Comparison of ENCODE assay signal across 7 mouse cellular contexts in the genomic region with DNA sequence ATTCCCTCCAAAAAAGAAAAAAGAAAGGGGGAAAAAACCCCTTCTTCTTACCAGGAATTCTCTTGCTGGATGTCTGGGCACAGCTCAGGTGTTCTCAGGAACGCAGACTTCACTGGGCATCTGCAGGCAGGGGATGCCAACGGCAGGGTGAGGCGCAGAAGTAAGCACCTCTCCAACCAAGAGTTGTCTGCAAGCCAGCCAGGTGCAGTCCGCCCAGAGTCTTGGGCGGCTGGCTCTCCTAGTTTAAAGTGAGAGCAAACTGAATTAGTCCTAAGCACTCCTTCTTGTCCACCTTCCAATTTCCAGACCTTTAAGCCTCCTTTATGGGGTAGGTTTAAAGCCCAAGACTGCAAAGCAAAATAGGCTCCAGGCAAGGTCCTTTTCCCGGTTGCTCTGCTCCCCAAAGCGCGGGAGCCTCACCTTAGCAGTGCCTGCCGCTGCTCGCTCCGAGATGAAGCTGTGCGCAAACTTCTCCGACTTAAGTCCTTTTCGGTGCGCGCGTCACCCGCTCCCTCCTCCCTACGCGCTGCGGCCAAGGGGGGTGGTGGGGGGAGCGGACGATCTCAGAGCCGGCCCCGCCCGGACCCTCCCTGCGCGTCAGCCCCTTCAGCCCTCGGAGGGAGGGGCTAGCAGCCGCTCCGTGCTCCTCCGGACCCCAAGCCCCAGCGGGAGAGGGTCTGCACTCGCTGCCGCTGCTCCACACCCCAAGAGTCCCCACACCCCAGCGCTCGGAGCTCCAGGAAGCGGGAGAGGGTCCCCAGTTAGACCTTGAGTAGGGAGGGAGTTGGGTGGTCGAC. TPM values are rescaled to one million over a fixed set of nuclear protein-coding genes. Genes with fewer than 3 reads are reported as not detected.
DNase-seq lines count a peak whose midpoint lies in the region; ATAC-seq and TF ChIP-seq lines count a peak whose summit lies in the region.

No protein-coding gene starts in this region.

- H3K4me1 ChIP-seq in ES-Bruce4 (ENCODE audit: control insufficient read depth, insufficient read depth, low read length) = no peaks in the 10 kb centered on the region
- peaks cover 14% of the 10 kb centered on the region for H3K4me1 ChIP-seq in hindbrain, embryonic 13.5 days (replicated peaks)
- no peaks in the 10 kb centered on the region for H3K4me1 ChIP-seq in liver, embryonic 15.5 days (replicated peaks)

- TF ChIP-seq CTCF in ES-Bruce4 (IDR thresholded peaks at IDR 0.05; ENCODE audit: low read depth, low read length) = no peak

- H3K36me3 ChIP-seq in ES-Bruce4 (ENCODE audit: control insufficient read depth, insufficient read depth, low read length, poor library complexity, severe bottlenecking) = no peaks in the 10 kb centered on the region
- no peaks in the 10 kb centered on the region for H3K36me3 ChIP-seq in hindbrain, embryonic 13.5 days
- no peaks in the 10 kb centered on the region for H3K36me3 ChIP-seq in liver, embryonic 15.5 days (replicated peaks)

- H3K9me3 ChIP-seq in ES-Bruce4 (replicated peaks; ENCODE audit: control insufficient read depth, insufficient read depth, low read length, poor library complexity, severe bottlenecking) = no peaks in the 10 kb centered on the region
- no peaks in the 10 kb centered on the region for H3K9me3 ChIP-seq in hindbrain, embryonic 13.5 days
- no peaks in the 10 kb centered on the region for H3K9me3 ChIP-seq in liver, embryonic 15.5 days (replicated peaks)

- H3K4me2 ChIP-seq in hindbrain, embryonic 13.5 days = peak overlapping the region; percentile 98
- peak overlapping the region; percentile 48 for H3K4me2 ChIP-seq in liver, embryonic 15.5 days

- peak overlapping the region; percentile 21; the same call in 1 of the 2 replicates for H3K9ac ChIP-seq in ES-Bruce4 (ENCODE audit: low read depth, poor library complexity, severe bottlenecking)
- H3K9ac ChIP-seq in hindbrain, embryonic 13.5 days = peak overlapping the region; percentile 61; the same call in 1 of the 2 replicates
- no peak overlapping the region for H3K9ac ChIP-seq in liver, embryonic 15.5 days

- 1% methylated on average over 39 of the region's 39 CpGs for WGBS in hindbrain, embryonic 13.5 days
- WGBS in liver, embryonic 15.5 days (ENCODE audit: insufficient replicate concordance) = 1% methylated on average over 38 of the region's 39 CpGs

- ATAC-seq in hindbrain, embryonic 13.5 days (ENCODE audit: low FRiP score) = peak; percentile 52
- no peak for ATAC-seq in liver, embryonic 15.5 days (ENCODE audit: insufficient read depth)

- no peak overlapping the region for H3K27ac ChIP-seq in ES-Bruce4 (ENCODE audit: insufficient read depth, low read length)
- no peak overlapping the region for H3K27ac ChIP-seq in hindbrain, embryonic 13.5 days
- H3K27ac ChIP-seq in liver, embryonic 15.5 days (replicated peaks) = no peak overlapping the region

- TF ChIP-seq EP300 in ES-Bruce4 (IDR thresholded peaks at IDR 0.05; ENCODE audit: insufficient read depth, low read depth, low read length) = no peak

- TF ChIP-seq POLR2A in ES-Bruce4 (IDR thresholded peaks at IDR 0.05; ENCODE audit: insufficient read depth, low read length) = no peak

- no peaks in the 10 kb centered on the region; the same call in none of the 2 replicates for H3K27me3 ChIP-seq in ES-Bruce4 (ENCODE audit: control insufficient read depth, insufficient read depth, low read length, poor library complexity, severe bottlenecking)
- H3K27me3 ChIP-seq in hindbrain, embryonic 13.5 days = peaks cover 54% of the 10 kb centered on the region
- peaks cover 30% of the 10 kb centered on the region for H3K27me3 ChIP-seq in liver, embryonic 15.5 days

- peak overlapping the region; percentile 70 for H3K4me3 ChIP-seq in ES-Bruce4 (ENCODE audit: low read depth, low read length)
- H3K4me3 ChIP-seq in hindbrain, embryonic 13.5 days = peak overlapping the region; percentile 55
- peak overlapping the region; percentile 23; the same call in 1 of the 2 replicates for H3K4me3 ChIP-seq in liver, embryonic 15.5 days (replicated peaks)

- DNase-seq in R1 (ENCODE audit: low read depth, low spot score) = peak; percentile 71
- DNase-seq in urinary bladder, adult 18-20 months (ENCODE audit: low spot score in 2 of 2) = no peak
- DNase-seq in thymus, postnatal 14 days = no peak
- DNase-seq in gastrocnemius, adult 18-20 months (ENCODE audit: low spot score) = no peak

RNA-seq across cellular contexts. Expression of a gene that starts 1.1 kb away (rescaled TPM):
- 0.18 and 0.28 TPM in 2 replicates for polyA plus RNA-seq in ES-Bruce4 (2011; ENCODE audit: insufficient read depth, insufficient read length, low read depth, missing spikeins)
- polyA plus RNA-seq in hindbrain, embryonic 13.5 days (2015; fragmentation: Nextera tagmentation; extraction: Ambion mirVana) = 4.8 and 5.4 TPM in 2 replicates
- polyA plus RNA-seq in liver, embryonic 15.5 days (2015; fragmentation: Nextera tagmentation; extraction: Ambion mirVana) = not detected in 2 replicates
- total RNA-seq in gastrocnemius, adult 18-20 months (2021) = under 1 TPM; 0.14 to 0.16 TPM
